Mouse (Mus musculus): Measurements from ENCODE around the gene Eif4g2. TPM values are rescaled to one million over a fixed set of nuclear protein-coding genes. Genes with fewer than 3 reads are reported as not detected.
A peak's percentile ranks its signal among the peaks of the same experiment; 100 is the strongest.

Eif4g2 gene
- 1,010 and 1,058 TPM in 2 replicates for polyA plus RNA-seq (2014; fragmentation: Nextera tagmentation; extraction: Ambion mirVana)

GRCm38 (mm10) chr7:111082822-111083732 is at the start of gene Eif4g2:
Gene Eif4g2, minus strand, starts transcription at chr7:111083030.
- H3K9ac ChIP-seq: peak within 1 kb of the TSS; percentile 100
- no peaks in the 10 kb centered on the region for H3K27me3 ChIP-seq (ENCODE audit: insufficient read depth, low read length)
- peaks cover 7% of the 10 kb centered on the region; the same call in 1 of the 2 replicates for H3K4me1 ChIP-seq (ENCODE audit: insufficient read depth)
- peak within 1 kb of the TSS; percentile 88 for H3K4me2 ChIP-seq
- peak within 1 kb of the TSS; percentile 100 for H3K27ac ChIP-seq (ENCODE audit: low read depth)
- TF ChIP-seq CTCF (IDR thresholded peaks at IDR 0.05; ENCODE audit: low read depth): no peak
- peaks cover 39% of the 10 kb centered on the region for H3K36me3 ChIP-seq (ENCODE audit: insufficient read depth)
- no peaks in the 10 kb centered on the region for H3K9me3 ChIP-seq (ENCODE audit: low read depth, low read length)
- peak; percentile 99 for ATAC-seq (ENCODE audit: insufficient read depth)
- H3K4me3 ChIP-seq (ENCODE audit: low read depth, low read length): peak within 1 kb of the TSS; percentile 91
- peak; percentile 99 for DNase-seq
- under 1% methylated on average over 70 of the region's 70 CpGs for WGBS

- no peak overlapping the region for H3K4me3 ChIP-seq (ENCODE audit: low read depth, low read length)
These were observed 49.8 kb upstream of the Eif4g2 start for GRCm38 (mm10) chr7:111132596-111132995.

GRCm38 (mm10) chr7:111126636-111127395 is 44.0 kb upstream of the Eif4g2 start:
- H3K27me3 ChIP-seq (ENCODE audit: insufficient read depth, low read length): no peaks in the 10 kb centered on the region
- no peak for TF ChIP-seq CTCF (IDR thresholded peaks at IDR 0.05; ENCODE audit: low read depth)
- WGBS: 71% methylated on average over 3 of the region's 3 CpGs
- no peak overlapping the region for H3K4me3 ChIP-seq (ENCODE audit: low read depth, low read length)
- H3K36me3 ChIP-seq (ENCODE audit: insufficient read depth): no peaks in the 10 kb centered on the region
- H3K4me1 ChIP-seq (ENCODE audit: insufficient read depth): peaks cover 4% of the 10 kb centered on the region
- H3K27ac ChIP-seq (ENCODE audit: low read depth): no peak overlapping the region
- H3K4me2 ChIP-seq: no peak overlapping the region
- no peak for ATAC-seq (ENCODE audit: insufficient read depth)
- H3K9ac ChIP-seq: no peak overlapping the region
- DNase-seq: no peak
- H3K9me3 ChIP-seq (ENCODE audit: low read depth, low read length): no peaks in the 10 kb centered on the region

More at GRCm38 (mm10) chr7:111132596-111132995, 49.8 kb upstream of the Eif4g2 start:
- DNase-seq (no peak), ATAC-seq (ENCODE audit: insufficient read depth) (no peak)
- Histone ChIP-seq H3K9me3 (ENCODE audit: low read depth, low read length) (no peaks in the 10 kb centered on the region), H3K4me2 (no peak overlapping the region), H3K4me1 (ENCODE audit: insufficient read depth) (no peaks in the 10 kb centered on the region), H3K27me3 (ENCODE audit: insufficient read depth, low read length) (peaks cover 4% of the 10 kb centered on the region; the same call in 1 of the 2 replicates), H3K9ac (no peak overlapping the region), H3K27ac (ENCODE audit: low read depth) (no peak overlapping the region), H3K36me3 (ENCODE audit: insufficient read depth) (no peaks in the 10 kb centered on the region)
- WGBS: 53% methylated on average over 2 of the region's 2 CpGs
- TF ChIP-seq CTCF (IDR thresholded peaks at IDR 0.05; ENCODE audit: low read depth): no peak

GRCm38 (mm10) chr7:111123761-111124546 is 41.1 kb upstream of the Eif4g2 start:
- Histone ChIP-seq H3K4me3 (ENCODE audit: low read depth, low read length) (no peak overlapping the region), H3K9ac (no peak overlapping the region), H3K4me2 (no peak overlapping the region), H3K27ac (ENCODE audit: low read depth) (no peak overlapping the region), H3K27me3 (ENCODE audit: insufficient read depth, low read length) (no peaks in the 10 kb centered on the region), H3K36me3 (ENCODE audit: insufficient read depth) (0 out of 2 replicates have a peak, but pooled peaks cover 2% of the 10 kb centered on the region), H3K4me1 (ENCODE audit: insufficient read depth) (peaks cover 9% of the 10 kb centered on the region), H3K9me3 (ENCODE audit: low read depth, low read length) (no peaks in the 10 kb centered on the region)
- WGBS: 92% methylated on average over 2 of the region's 2 CpGs
- no peak for DNase-seq
- no peak for TF ChIP-seq CTCF (IDR thresholded peaks at IDR 0.05; ENCODE audit: low read depth)
- ATAC-seq (ENCODE audit: insufficient read depth): no peak

- DNase-seq (peak; percentile 99), ATAC-seq (ENCODE audit: insufficient read depth) (peak; percentile 99)
- peaks cover 9% of the 10 kb centered on the region for H3K4me1 ChIP-seq (ENCODE audit: insufficient read depth)
- H3K9ac ChIP-seq: peak overlapping the region; percentile 85
- H3K9me3 ChIP-seq (ENCODE audit: low read depth, low read length): no peaks in the 10 kb centered on the region
- WGBS: under 1% methylated on average over 44 of the region's 44 CpGs
- H3K36me3 ChIP-seq (ENCODE audit: insufficient read depth): peaks cover 9% of the 10 kb centered on the region; the same call in 1 of the 2 replicates
- TF ChIP-seq CTCF (IDR thresholded peaks at IDR 0.05; ENCODE audit: low read depth): no peak
- H3K27me3 ChIP-seq (ENCODE audit: insufficient read depth, low read length): no peaks in the 10 kb centered on the region
- peak overlapping the region; percentile 99 for H3K27ac ChIP-seq (ENCODE audit: low read depth)
- peak overlapping the region; percentile 68 for H3K4me3 ChIP-seq (ENCODE audit: low read depth, low read length)
- H3K4me2 ChIP-seq: peak overlapping the region; percentile 90
These were observed 39.8 kb upstream of the Eif4g2 start for GRCm38 (mm10) chr7:111122531-111123130.

- Histone ChIP-seq H3K9me3 (ENCODE audit: low read depth, low read length) (no peaks in the 10 kb centered on the region), H3K4me3 (ENCODE audit: low read depth, low read length) (peak overlapping the region; percentile 68), H3K27ac (ENCODE audit: low read depth) (peak overlapping the region; percentile 99), H3K4me2 (peak overlapping the region; percentile 90), H3K27me3 (ENCODE audit: insufficient read depth, low read length) (no peaks in the 10 kb centered on the region), H3K9ac (peak overlapping the region; percentile 85), H3K4me1 (ENCODE audit: insufficient read depth) (peaks cover 9% of the 10 kb centered on the region), H3K36me3 (ENCODE audit: insufficient read depth) (peaks cover 9% of the 10 kb centered on the region; the same call in 1 of the 2 replicates)
- WGBS: 0% methylated on average over 34 of the region's 34 CpGs
- DNase-seq (peak; percentile 85), ATAC-seq (ENCODE audit: insufficient read depth) (peak; percentile 91)
- TF ChIP-seq CTCF (IDR thresholded peaks at IDR 0.05; ENCODE audit: low read depth): no peak
These were observed 39.3 kb upstream of the Eif4g2 start for GRCm38 (mm10) chr7:111122084-111122530.

All from lung, embryonic 14.5 days (tissue).